In the genomic region with DNA sequence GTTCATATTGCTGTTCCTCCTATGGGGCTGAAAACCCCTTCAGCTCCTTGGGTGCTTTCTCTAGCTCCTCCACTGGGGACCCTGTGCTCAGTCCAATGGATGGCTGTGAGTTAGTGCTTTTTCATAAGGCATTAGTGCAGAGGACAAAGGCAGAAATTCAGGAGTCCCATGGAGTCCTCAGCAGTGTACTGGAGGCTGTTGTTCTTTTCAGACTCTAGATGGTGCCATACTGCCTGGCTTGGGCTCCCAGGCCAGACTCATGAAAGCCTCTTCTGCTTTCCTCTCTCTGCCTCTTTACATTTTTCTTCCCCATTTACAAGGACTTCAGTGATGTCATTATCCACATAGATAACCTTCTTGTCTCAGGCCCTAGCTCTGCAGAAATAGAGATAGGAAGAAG, we compare ENCODE assay signal across 30 mouse cellular contexts. TPM values are rescaled to one million over a fixed set of nuclear protein-coding genes. Genes with fewer than 3 reads are reported as not detected.
DNase-seq lines count a peak whose midpoint lies in the region; ATAC-seq and TF ChIP-seq lines count a peak whose summit lies in the region.
"Not testable (repeated sequence)": the region's sequence is repeated elsewhere in the genome, so short reads cannot be mapped to it uniquely, and the experiment has no call there.
"Had no signal": no experiment of that assay in that cellular context is flagged by ENCODE, and none has a peak within 500 bp of the region (broad histone marks: within the 10 kb centered on the region; RNA-seq: fewer than 3 reads in every experiment).

No protein-coding gene starts in this region.

- not testable (repeated sequence) for H3K9me3 ChIP-seq in ES-Bruce4 (replicated peaks; ENCODE audit: control insufficient read depth, insufficient read depth, low read length, poor library complexity, severe bottlenecking); forebrain, embryonic 16.5 days (ENCODE audit: control insufficient read depth, low read length); hindbrain, embryonic 16.5 days (ENCODE audit: control insufficient read depth, low read length); stomach, postnatal 0 days (ENCODE audit: control insufficient read depth, low read length)

- in situ Hi-C loops in Patski (cut with MboI; ENCODE audit: low pct_unique_long_range_greater_than_20kb), result loop anchor here (25.0 kb wide), 2 partner anchors 501 to 726 kb away; a partner anchor contains a TSS

- H3K36me3 ChIP-seq in ES-Bruce4 (ENCODE audit: control insufficient read depth, insufficient read depth, low read length, poor library complexity, severe bottlenecking); forebrain, embryonic 16.5 days (ENCODE audit: control insufficient read depth, insufficient read depth); hindbrain, embryonic 16.5 days (ENCODE audit: control insufficient read depth, insufficient read depth, low read length); kidney, adult 2 months (ENCODE audit: control insufficient read depth, insufficient read depth, low read length); stomach, postnatal 0 days (ENCODE audit: control insufficient read depth, insufficient read depth, low read length): not testable (repeated sequence)

- CTCF ChIA-PET in Patski (lab: Charles Lee), result not testable (repeated sequence)

- POLR2A ChIA-PET in Patski (lab: Charles Lee), result not testable (repeated sequence)

- peak; percentile 37 for ATAC-seq in Patski
- 0 out of 2 replicates have a peak, but pooled peaks have one; percentile 47 for ATAC-seq in forebrain, embryonic 16.5 days
- peak; percentile 63; the same call in 1 of the 2 replicates for ATAC-seq in hindbrain, embryonic 16.5 days
- ATAC-seq in stomach, postnatal 0 days (ENCODE audit: low FRiP score, low TSS enrichment), result not testable (repeated sequence)

- not testable (repeated sequence) for H3K9ac ChIP-seq in ES-Bruce4 (ENCODE audit: low read depth, poor library complexity, severe bottlenecking); forebrain, embryonic 16.5 days (replicated peaks; ENCODE audit: low read depth, low read length); hindbrain, embryonic 16.5 days (ENCODE audit: low read depth, low read length); stomach, postnatal 0 days (ENCODE audit: low read length)

- H3K27ac ChIP-seq in ES-Bruce4 (ENCODE audit: insufficient read depth, low read length); forebrain, embryonic 16.5 days (ENCODE audit: low read length); hindbrain, embryonic 16.5 days (ENCODE audit: low read depth, low read length); kidney, adult 2 months (ENCODE audit: insufficient read depth, low read depth, low read length); left cerebral cortex, adult 2 months; stomach, postnatal 0 days (replicated peaks): not testable (repeated sequence)

- H3K4me2 ChIP-seq in forebrain, embryonic 16.5 days (ENCODE audit: low read length); hindbrain, embryonic 16.5 days (ENCODE audit: low read length); stomach, postnatal 0 days (replicated peaks; ENCODE audit: low read depth): not testable (repeated sequence)

- not testable (repeated sequence) for DNase-seq in Patski (ENCODE audit: low read depth, low spot score); left cerebral cortex, adult 2 months (ENCODE audit: extremely low spot score in 1 of 2, low spot score in 2 of 2); stomach, postnatal 0 days (ENCODE audit: low spot score)
- DNase-seq in brain, embryonic 14.5 days (ENCODE audit: low read depth), result peak; percentile 1
- DNase-seq in kidney, adult 2 months, result peak; percentile 15

- TF ChIP-seq POLR2A in ES-Bruce4 (IDR thresholded peaks at IDR 0.05; ENCODE audit: insufficient read depth, low read length); brain, embryonic 14.5 days (IDR thresholded peaks at IDR 0.05; ENCODE audit: borderline replicate concordance, extremely low read depth, insufficient read depth, insufficient read length, poor library complexity, severe bottlenecking); kidney, adult 2 months (IDR thresholded peaks at IDR 0.05; ENCODE audit: low read depth, low read length): not testable (repeated sequence)

- H3K4me1 ChIP-seq in ES-Bruce4 (ENCODE audit: control insufficient read depth, insufficient read depth, low read length); forebrain, embryonic 16.5 days (replicated peaks; ENCODE audit: control insufficient read depth, insufficient read depth, low read length); hindbrain, embryonic 16.5 days (ENCODE audit: control insufficient read depth, insufficient read depth, low read depth, low read length); kidney, adult 2 months (ENCODE audit: control insufficient read depth, insufficient read depth, low read length); stomach, postnatal 0 days (replicated peaks; ENCODE audit: control insufficient read depth, insufficient read depth): not testable (repeated sequence)

- not testable (repeated sequence) for H3K4me3 ChIP-seq in ES-Bruce4 (ENCODE audit: low read depth, low read length); forebrain, embryonic 16.5 days (replicated peaks; ENCODE audit: low read length); hindbrain, embryonic 16.5 days (ENCODE audit: low read length); kidney, adult 2 months (ENCODE audit: insufficient read depth, low read depth, low read length); left cerebral cortex, adult 2 months; stomach, postnatal 0 days (ENCODE audit: low read depth, low read length)

- TF ChIP-seq EP300 in ES-Bruce4 (IDR thresholded peaks at IDR 0.05; ENCODE audit: insufficient read depth, low read depth, low read length); stomach, postnatal 0 days (optimal IDR thresholded peaks at IDR 0.05): not testable (repeated sequence)

- TF ChIP-seq CTCF in ES-Bruce4 (IDR thresholded peaks at IDR 0.05; ENCODE audit: low read depth, low read length), result peak; percentile 48
- TF ChIP-seq CTCF in Patski (IDR thresholded peaks at IDR 0.05); brain, embryonic 14.5 days (IDR thresholded peaks at IDR 0.05; ENCODE audit: borderline replicate concordance, extremely low read depth, insufficient read depth, insufficient read length); kidney, adult 2 months (conservative IDR thresholded peaks at IDR 0.05; ENCODE audit: insufficient read depth, insufficient read length, low read depth, low read length): not testable (repeated sequence)
- peak; percentile 27 for TF ChIP-seq CTCF in left cerebral cortex, adult 2 months (IDR thresholded peaks at IDR 0.05)
- peak; percentile 42 for TF ChIP-seq CTCF in stomach, postnatal 0 days (IDR thresholded peaks at IDR 0.05; ENCODE audit: low read depth)

- H3K27me3 ChIP-seq in ES-Bruce4 (ENCODE audit: control insufficient read depth, insufficient read depth, low read length, poor library complexity, severe bottlenecking); Patski; forebrain, embryonic 16.5 days (replicated peaks; ENCODE audit: control insufficient read depth, insufficient read depth, low read length); hindbrain, embryonic 16.5 days (replicated peaks; ENCODE audit: control insufficient read depth, insufficient read depth, low read length); kidney, adult 2 months (replicated peaks; ENCODE audit: control insufficient read depth, insufficient read depth, low read length); stomach, postnatal 0 days (ENCODE audit: control insufficient read depth, insufficient read depth, low read length): not testable (repeated sequence)

- intact Hi-C loops in left cerebral cortex, adult 2 months (cut with DNase I), result loop anchor here (5.0 kb wide), 1 partner anchor 201 kb away; no protein-coding TSS in a partner anchor

RNA-seq across cellular contexts. Expression of a gene that starts 12.5 kb away (rescaled TPM):
- polyA plus RNA-seq in ES-Bruce4 (2011; ENCODE audit: insufficient read depth, insufficient read length, low read depth, missing spikeins) (not detected in 2 replicates), Patski (2021) (not detected)
- polyA plus RNA-seq in brain, embryonic 14.5 days (2012; rRNA removed), result not detected in 2 replicates
- polyA plus RNA-seq in forebrain, embryonic 16.5 days (2015; fragmentation: Nextera tagmentation; extraction: Ambion mirVana), result not detected in 2 replicates
- polyA plus RNA-seq in hindbrain, embryonic 16.5 days (2015; fragmentation: Nextera tagmentation; extraction: Ambion mirVana), result not detected in 2 replicates
- polyA plus RNA-seq in kidney, adult 2 months (2012; rRNA removed), result not detected in 2 replicates
- total RNA-seq in left cerebral cortex, adult 2 months (2021), result not detected
- polyA plus RNA-seq in stomach, postnatal 0 days (2015; fragmentation: Nextera tagmentation; extraction: Ambion mirVana), result not detected in 2 replicates
- total RNA-seq: adrenal gland, adult 2 months; adrenal gland, postnatal 36 days; gastrocnemius, postnatal 14 days; granulocyte monocyte progenitor cell, adult 5-6 weeks; heart, postnatal 14 days; layer of hippocampus, adult 18-20 months; layer of hippocampus, postnatal 14 days; left cerebral cortex, adult 8-10 months; left cerebral cortex, postnatal 36 days; megakaryocyte progenitor cell, adult 5-6 weeks; monocyte, adult 5-6 weeks had no signal
- polyA plus RNA-seq: activated CD4-positive, CD25-positive, alpha-beta regulatory T cell, adult 4 months; adrenal gland, adult 2 months; embryonic facial prominence, embryonic 13.5 days; forebrain, embryonic 10.5 days; heart, embryonic 14.5 days; hindbrain, embryonic 10.5 days; limb, embryonic 13.5 days; liver, embryonic 11.5 days; liver, embryonic 16.5 days; lung, embryonic 15.5 days; midbrain, embryonic 10.5 days; neural tube, embryonic 14.5 days had no signal

RNA-seq across cellular contexts. Expression of a gene that starts 17.1 kb away (rescaled TPM):
- polyA plus RNA-seq in ES-Bruce4 (2011; ENCODE audit: insufficient read depth, insufficient read length, low read depth, missing spikeins) (not detected in 2 replicates), Patski (2021) (not detected)
- polyA plus RNA-seq in brain, embryonic 14.5 days (2012; rRNA removed), result not detected in 2 replicates
- polyA plus RNA-seq in forebrain, embryonic 16.5 days (2015; fragmentation: Nextera tagmentation; extraction: Ambion mirVana), result not detected in 2 replicates
- polyA plus RNA-seq in hindbrain, embryonic 16.5 days (2015; fragmentation: Nextera tagmentation; extraction: Ambion mirVana), result not detected in 2 replicates
- not detected in 2 replicates for polyA plus RNA-seq in kidney, adult 2 months (2012; rRNA removed)
- not detected for total RNA-seq in left cerebral cortex, adult 2 months (2021)
- not detected in 2 replicates for polyA plus RNA-seq in stomach, postnatal 0 days (2015; fragmentation: Nextera tagmentation; extraction: Ambion mirVana)
- total RNA-seq: adrenal gland, adult 2 months; adrenal gland, postnatal 36 days; gastrocnemius, postnatal 14 days; granulocyte monocyte progenitor cell, adult 5-6 weeks; heart, postnatal 14 days; layer of hippocampus, adult 18-20 months; layer of hippocampus, postnatal 14 days; left cerebral cortex, adult 8-10 months; left cerebral cortex, postnatal 36 days; megakaryocyte progenitor cell, adult 5-6 weeks; monocyte, adult 5-6 weeks had no signal
- polyA plus RNA-seq: activated CD4-positive, CD25-positive, alpha-beta regulatory T cell, adult 4 months; adrenal gland, adult 2 months; embryonic facial prominence, embryonic 13.5 days; forebrain, embryonic 10.5 days; heart, embryonic 14.5 days; hindbrain, embryonic 10.5 days; limb, embryonic 13.5 days; liver, embryonic 11.5 days; liver, embryonic 16.5 days; lung, embryonic 15.5 days; midbrain, embryonic 10.5 days; neural tube, embryonic 14.5 days had no signal

RNA-seq across cellular contexts. Expression of a gene that starts 40.5 kb away (rescaled TPM):
- polyA plus RNA-seq in ES-Bruce4 (2011; ENCODE audit: insufficient read depth, insufficient read length, low read depth, missing spikeins), result not detected in 2 replicates
- polyA plus RNA-seq in Patski (2021), result not detected
- polyA plus RNA-seq in brain, embryonic 14.5 days (2012; rRNA removed), result not detected in 2 replicates
- not detected in 2 replicates for polyA plus RNA-seq in forebrain, embryonic 16.5 days (2015; fragmentation: Nextera tagmentation; extraction: Ambion mirVana)
- not detected in 2 replicates for polyA plus RNA-seq in hindbrain, embryonic 16.5 days (2015; fragmentation: Nextera tagmentation; extraction: Ambion mirVana)
- not detected in 2 replicates for polyA plus RNA-seq in kidney, adult 2 months (2012; rRNA removed)
- total RNA-seq in left cerebral cortex, adult 2 months (2021), result not detected
- not detected in 2 replicates for polyA plus RNA-seq in stomach, postnatal 0 days (2015; fragmentation: Nextera tagmentation; extraction: Ambion mirVana)
- total RNA-seq: adrenal gland, adult 2 months; adrenal gland, postnatal 36 days; gastrocnemius, postnatal 14 days; granulocyte monocyte progenitor cell, adult 5-6 weeks; heart, postnatal 14 days; layer of hippocampus, adult 18-20 months; layer of hippocampus, postnatal 14 days; left cerebral cortex, adult 8-10 months; left cerebral cortex, postnatal 36 days; megakaryocyte progenitor cell, adult 5-6 weeks; monocyte, adult 5-6 weeks had no signal
- polyA plus RNA-seq: activated CD4-positive, CD25-positive, alpha-beta regulatory T cell, adult 4 months; adrenal gland, adult 2 months; embryonic facial prominence, embryonic 13.5 days; forebrain, embryonic 10.5 days; heart, embryonic 14.5 days; hindbrain, embryonic 10.5 days; limb, embryonic 13.5 days; liver, embryonic 11.5 days; liver, embryonic 16.5 days; lung, embryonic 15.5 days; midbrain, embryonic 10.5 days; neural tube, embryonic 14.5 days had no signal
